Mouse (Mus musculus) liver, adult 2 months (tissue): ENCODE data around the gene Stx7.

ENCODE experiments used
- CTCF ChIP-seq: fragments of 200-500 bp; IDR thresholded peaks from 2 replicates; pipeline ENCODE4 v1.5.1; 2011; ENCODE audit warnings: low read depth, low read length, control low read depth
- POLR2A ChIP-seq: fragments of 200-500 bp; IDR thresholded peaks from 2 replicates; pipeline ENCODE4 v1.6.1; 2011; ENCODE audit warnings: low read length, control low read depth; ENCODE audit not compliant: insufficient read depth; ENCODE audit errors: extremely low read depth

DNA sequence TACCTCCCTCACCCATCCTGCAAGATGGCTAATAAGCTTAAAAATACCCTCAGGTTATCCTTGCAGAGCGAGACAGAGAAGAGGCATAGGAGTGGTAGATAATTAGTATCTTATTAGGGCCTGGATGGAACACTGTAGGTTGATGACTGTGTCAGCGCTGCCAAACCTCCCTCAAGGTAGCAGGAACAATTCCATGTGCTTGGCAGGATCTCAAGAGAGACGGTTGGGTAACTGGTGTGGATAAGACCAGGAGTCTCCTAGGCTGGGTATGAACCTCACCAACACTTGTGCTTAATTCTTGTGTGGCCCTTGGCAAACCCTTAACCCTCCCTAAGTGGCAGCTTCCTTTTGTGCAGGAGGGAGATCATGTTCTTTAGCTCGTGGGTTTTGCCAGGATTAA is 83.2 kb downstream of the Stx7 start:
- TF ChIP-seq CTCF: no peak
- TF ChIP-seq POLR2A: no peak
